Mouse (Mus musculus): Measurements from ENCODE around the gene Mapk6. TPM values are rescaled to one million over a fixed set of nuclear protein-coding genes. Genes with fewer than 3 reads are reported as not detected.
A peak's percentile ranks its signal among the peaks of the same experiment; 100 is the strongest.

Mapk6 gene
- total RNA-seq, 2 experiments from 2014 or later, result 70.5 to 71.3 TPM

DNA sequence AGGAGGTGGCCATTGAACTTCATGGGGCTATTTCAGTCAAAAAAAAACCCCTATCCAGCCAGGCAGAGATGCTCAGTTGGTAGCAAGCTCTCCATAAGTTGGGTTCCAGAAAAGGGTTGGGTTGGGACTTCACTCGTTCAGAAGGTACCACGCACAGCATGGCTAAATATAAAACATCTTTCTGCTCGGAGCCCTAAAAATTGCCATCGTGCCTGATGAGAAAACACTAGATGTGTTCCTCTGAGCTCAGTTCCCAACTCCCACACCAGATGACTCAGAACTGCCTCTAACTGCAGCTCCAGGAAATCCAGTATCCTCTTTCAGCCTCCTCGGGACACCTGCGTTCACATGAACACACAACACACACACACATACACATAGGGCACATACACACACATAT, 71.8 kb downstream of the Mapk6 start:
- peak; percentile 60 to 70 for DNase-seq (ENCODE audit: extremely low spot score in 1 of 2, low spot score in 2 of 2)
- Histone ChIP-seq H3K4me3 (no peak overlapping the region), H3K27ac (no peak overlapping the region)
- intact Hi-C loops (cut with DNase I), result no loop called here
- no peak for TF ChIP-seq CTCF (IDR thresholded peaks at IDR 0.05)

GRCm38 (mm10) chr9:75334440-75334839, 75.4 kb downstream of the Mapk6 start:
- no peak overlapping the region for H3K4me3 ChIP-seq
- DNase-seq (ENCODE audit: extremely low spot score in 1 of 2, low spot score in 2 of 2), result no peak
- TF ChIP-seq CTCF (IDR thresholded peaks at IDR 0.05), result peak; percentile 16
- H3K27ac ChIP-seq, result no peak overlapping the region
- intact Hi-C loops (cut with DNase I), result no loop called here

DNA sequence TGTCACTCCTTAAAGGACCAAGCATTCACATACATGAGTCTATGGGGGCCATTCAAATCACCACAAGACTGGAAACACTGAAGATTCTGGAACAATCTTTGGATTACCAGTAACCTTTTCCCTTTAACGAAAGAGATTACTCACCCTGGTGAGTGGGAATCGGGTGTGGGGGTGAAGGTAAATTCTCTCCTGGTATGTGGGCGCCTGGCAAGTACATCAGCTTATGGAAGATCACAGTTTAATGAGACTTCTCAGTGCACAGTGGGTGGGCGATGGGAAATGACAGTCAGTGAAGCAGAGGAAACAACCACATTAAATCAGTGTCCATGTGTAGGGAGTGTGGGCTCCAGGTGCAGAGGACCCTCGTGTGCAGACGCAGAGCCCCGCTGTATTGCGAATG, 79.0 kb downstream of the Mapk6 start:
- Histone ChIP-seq H3K4me3 (no peak overlapping the region), H3K27ac (peak overlapping the region; percentile 51; the same call in 1 of the 2 replicates)
- TF ChIP-seq CTCF (IDR thresholded peaks at IDR 0.05), result no peak
- peak; percentile 54 to 57 for DNase-seq (ENCODE audit: extremely low spot score in 1 of 2, low spot score in 2 of 2)
- intact Hi-C loops (cut with DNase I), result no loop called here

GRCm38 (mm10) chr9:75328047-75328446, 81.8 kb downstream of the Mapk6 start:
- intact Hi-C loops (cut with DNase I), result no loop called here
- Histone ChIP-seq H3K4me3 (no peak overlapping the region), H3K27ac (no peak overlapping the region)
- DNase-seq (ENCODE audit: extremely low spot score in 1 of 2, low spot score in 2 of 2), result no peak
- TF ChIP-seq CTCF (IDR thresholded peaks at IDR 0.05), result no peak

- intact Hi-C loops (cut with DNase I), result no loop called here
- Histone ChIP-seq H3K27ac (peak overlapping the region; percentile 82), H3K4me3 (no peak overlapping the region)
- no peak for DNase-seq (ENCODE audit: extremely low spot score in 1 of 2, low spot score in 2 of 2)
- TF ChIP-seq CTCF (IDR thresholded peaks at IDR 0.05), result no peak; the same call in none of the 2 replicates
These were observed 87.5 kb downstream of the Mapk6 start for GRCm38 (mm10) chr9:75322099-75322885.

GRCm38 (mm10) chr9:75319365-75319764, 90.4 kb downstream of the Mapk6 start:
- Histone ChIP-seq H3K27ac (peak overlapping the region; percentile 24), H3K4me3 (no peak overlapping the region)
- intact Hi-C loops (cut with DNase I), result no loop called here
- peak; percentile 17 for TF ChIP-seq CTCF (IDR thresholded peaks at IDR 0.05)
- DNase-seq (ENCODE audit: extremely low spot score in 1 of 2, low spot score in 2 of 2), result no peak

Other genes starting within 250 kb of the Mapk6 start
- gene Myo5c, start 178.0 kb downstream of the Mapk6 start, total RNA-seq (2021), result 1 to 10 TPM; 7.0 to 7.2 TPM
- 100 to 1,000 TPM; 143 to 163 TPM for gene Gnb5, start 103.7 kb downstream of the Mapk6 start, total RNA-seq (2021)
- not detected for gene Bcl2l10, start 62.2 kb downstream of the Mapk6 start, total RNA-seq (2021)
- gene Leo1, start 31.5 kb upstream of the Mapk6 start, total RNA-seq (2021), result 10 to 100 TPM; 29.8 to 29.9 TPM
- 10 to 100 TPM; 43.6 to 62.5 TPM for gene Tmod3, start 149.7 kb upstream of the Mapk6 start, total RNA-seq (2021)
- gene Tmod2, start 201.3 kb upstream of the Mapk6 start, total RNA-seq (2021), result 100 to 1,000 TPM; 354 to 358 TPM
- gene Lysmd2, start 215.7 kb upstream of the Mapk6 start, total RNA-seq (2021), result 10 to 100 TPM; 61.4 to 69.1 TPM